Comparison of ENCODE assay signal across 16 mouse cellular contexts in genomic region chr7:107461167-107461566, GRCm38 (mm10).
"Had no signal": no experiment of that assay in that cellular context is flagged by ENCODE, and none has a peak within 500 bp of the region (broad histone marks: within the 10 kb centered on the region; RNA-seq: fewer than 3 reads in every experiment).

No protein-coding gene starts in this region.

- H3K27me3 ChIP-seq: lung, embryonic 15.5 days; megakaryocyte, embryonic 14.5 days; midbrain, embryonic 13.5 days; midbrain, embryonic 15.5 days; neural tube, embryonic 12.5 days; stomach, embryonic 15.5 days had no signal

- H3K4me1 ChIP-seq: lung, embryonic 15.5 days; megakaryocyte, embryonic 14.5 days; midbrain, embryonic 13.5 days; midbrain, embryonic 15.5 days; neural tube, embryonic 12.5 days; stomach, embryonic 15.5 days had no signal

- H3K4me3 ChIP-seq: lung, embryonic 15.5 days; megakaryocyte, embryonic 14.5 days; midbrain, embryonic 13.5 days; midbrain, embryonic 15.5 days; neural tube, embryonic 12.5 days; stomach, embryonic 15.5 days had no signal

- H3K36me3 ChIP-seq: lung, embryonic 15.5 days; midbrain, embryonic 13.5 days; midbrain, embryonic 15.5 days; neural tube, embryonic 12.5 days; stomach, embryonic 15.5 days had no signal

- H3K27ac ChIP-seq: lung, embryonic 15.5 days; macrophage; midbrain, embryonic 13.5 days; midbrain, embryonic 15.5 days; neural tube, embryonic 12.5 days; stomach, embryonic 15.5 days; stomach, postnatal 0 days had no signal

- H3K4me2 ChIP-seq: lung, embryonic 15.5 days; midbrain, embryonic 11.5 days; midbrain, embryonic 13.5 days; midbrain, embryonic 15.5 days; neural tube, embryonic 12.5 days; stomach, embryonic 15.5 days had no signal

- ATAC-seq: lung, postnatal 0 days; midbrain, embryonic 13.5 days; midbrain, embryonic 15.5 days had no signal

- H3K9ac ChIP-seq: lung, embryonic 15.5 days; midbrain, embryonic 13.5 days; midbrain, embryonic 15.5 days; neural tube, embryonic 12.5 days; stomach, embryonic 15.5 days had no signal

- DNase-seq: lung, postnatal 14 days; lung, postnatal 36 days; right cerebral cortex, postnatal 14 days; thymus, adult 2 months; thymus, postnatal 25 days; thymus, postnatal 4 days had no signal

- H3K9me3 ChIP-seq: lung, embryonic 15.5 days; megakaryocyte, embryonic 14.5 days; midbrain, embryonic 13.5 days; midbrain, embryonic 15.5 days; neural tube, embryonic 12.5 days; stomach, embryonic 15.5 days had no signal
